Mouse (Mus musculus): ENCODE measurements around the gene Gm49369.

GRCm38 (mm10) chr7:142391609-142392008, 9.1 kb upstream of the Gm49369 start:
- no peak for TF ChIP-seq CTCF (IDR thresholded peaks at IDR 0.05; ENCODE audit: extremely low read depth, insufficient read length, insufficient replicate concordance, low read depth, low read length)
- TF ChIP-seq POLR2A (IDR thresholded peaks at IDR 0.05; ENCODE audit: low read depth, low read length) = no peak
